Mouse (Mus musculus) layer of hippocampus, adult 18-20 months (tissue): ENCODE measurements at regions not wholly inside any gene's neighbourhood (a gene's known extent, or its start where the extent isn't known, plus 50 kb on each side); places are given as distances from the start of the nearest gene placed in this dataset.

ENCODE experiments used
- DNase-seq, 2 experiments: peaks; one replicate each; pipeline ENCODE4 v3.0.0; 2022; ENCODE audit warnings: low spot score in 2 of 2

DNA sequence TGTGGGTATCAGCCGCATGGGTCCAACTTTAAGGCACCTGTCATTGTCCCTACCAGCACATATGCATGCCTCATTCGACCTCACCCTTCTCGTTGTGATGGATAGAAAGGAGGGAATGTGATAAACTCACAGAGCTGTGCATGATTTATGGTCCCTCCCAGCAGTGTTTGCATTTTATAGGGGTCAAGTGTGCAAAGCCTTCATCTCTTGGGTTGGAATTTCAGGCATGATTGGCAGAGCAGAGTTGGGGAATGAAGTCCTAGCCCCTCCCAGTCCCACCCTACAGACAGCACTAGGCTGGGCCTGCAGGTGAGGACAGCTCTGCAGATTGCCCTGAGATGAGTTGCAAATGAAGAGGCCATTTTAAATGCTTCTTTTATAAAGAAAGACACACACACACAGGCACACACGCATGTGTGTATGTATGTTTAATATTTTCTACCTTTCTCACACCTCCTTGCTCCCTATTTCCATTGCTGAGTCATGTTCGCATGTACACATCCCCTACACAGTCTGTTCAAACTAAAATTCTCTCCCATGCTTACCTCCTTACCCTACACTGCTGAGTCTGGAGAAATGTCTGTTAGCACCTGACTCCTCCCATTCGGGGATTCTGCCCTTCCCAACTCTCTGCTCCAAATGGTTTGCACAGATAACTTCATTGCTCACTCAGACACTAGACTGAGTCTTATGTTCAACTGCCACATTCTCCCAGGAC is 558.9 kb downstream of the Efnb2 start:
- DNase-seq: no peak

DNA sequence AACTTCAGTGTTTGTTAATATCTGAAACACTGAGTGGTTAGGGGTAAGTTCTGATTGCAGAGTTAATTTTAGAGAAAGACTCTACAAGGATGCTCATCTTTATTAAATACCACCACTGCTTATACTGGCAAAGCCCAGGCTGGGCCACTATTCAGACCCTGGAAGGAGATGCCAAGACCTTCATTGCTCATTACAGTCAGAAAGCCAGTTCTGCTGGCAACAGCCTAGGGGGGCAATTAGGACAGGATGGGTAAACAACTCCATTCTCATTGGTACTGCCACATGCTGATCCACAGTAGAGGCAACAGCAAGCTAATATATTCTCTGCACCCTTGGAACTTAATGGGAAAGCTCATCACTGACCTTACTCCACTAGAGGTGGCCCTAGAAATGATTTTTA is 568.5 kb downstream of the Efnb2 start:
- DNase-seq: no peak

DNA sequence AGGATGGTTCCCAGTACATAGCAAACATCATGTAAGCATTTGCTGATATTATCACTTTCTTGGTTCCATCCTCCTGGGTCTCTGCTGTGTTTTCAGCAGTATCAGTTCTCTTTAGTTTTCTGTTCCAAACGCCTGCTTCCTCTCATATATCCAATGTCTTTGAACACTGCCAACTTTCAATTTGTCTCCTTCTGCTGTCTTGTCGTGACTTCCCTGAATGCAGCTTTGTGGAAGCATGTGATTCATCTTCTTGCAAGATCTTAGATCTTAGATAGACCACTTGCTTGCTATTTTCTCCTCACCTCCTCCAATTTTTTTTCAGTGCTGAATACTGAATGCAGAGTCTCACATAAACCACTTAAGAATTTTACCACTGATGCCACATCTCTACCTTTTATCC is 576.4 kb downstream of the Efnb2 start:
- DNase-seq: peak in 1 of 2 experiments; percentile 32

DNA sequence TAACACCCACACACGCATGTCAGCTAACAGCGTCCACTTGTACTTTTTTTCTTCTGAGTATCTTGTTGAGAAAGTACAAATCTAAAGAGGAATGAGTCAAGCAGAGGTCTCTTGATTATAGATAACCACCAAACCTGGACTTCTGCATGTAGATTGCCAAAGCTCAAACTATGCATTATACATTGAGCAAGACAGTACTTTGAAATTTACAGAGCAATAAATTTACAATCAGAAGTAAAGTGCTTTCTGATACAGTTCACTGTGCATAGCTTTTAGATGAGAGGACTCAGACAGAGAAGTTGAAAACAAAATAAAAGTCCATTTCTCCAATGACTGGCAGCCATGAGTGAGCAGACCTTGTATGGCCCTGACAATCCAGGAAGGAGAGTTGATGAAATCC is 597.0 kb downstream of the Efnb2 start:
- no peak for DNase-seq

DNA sequence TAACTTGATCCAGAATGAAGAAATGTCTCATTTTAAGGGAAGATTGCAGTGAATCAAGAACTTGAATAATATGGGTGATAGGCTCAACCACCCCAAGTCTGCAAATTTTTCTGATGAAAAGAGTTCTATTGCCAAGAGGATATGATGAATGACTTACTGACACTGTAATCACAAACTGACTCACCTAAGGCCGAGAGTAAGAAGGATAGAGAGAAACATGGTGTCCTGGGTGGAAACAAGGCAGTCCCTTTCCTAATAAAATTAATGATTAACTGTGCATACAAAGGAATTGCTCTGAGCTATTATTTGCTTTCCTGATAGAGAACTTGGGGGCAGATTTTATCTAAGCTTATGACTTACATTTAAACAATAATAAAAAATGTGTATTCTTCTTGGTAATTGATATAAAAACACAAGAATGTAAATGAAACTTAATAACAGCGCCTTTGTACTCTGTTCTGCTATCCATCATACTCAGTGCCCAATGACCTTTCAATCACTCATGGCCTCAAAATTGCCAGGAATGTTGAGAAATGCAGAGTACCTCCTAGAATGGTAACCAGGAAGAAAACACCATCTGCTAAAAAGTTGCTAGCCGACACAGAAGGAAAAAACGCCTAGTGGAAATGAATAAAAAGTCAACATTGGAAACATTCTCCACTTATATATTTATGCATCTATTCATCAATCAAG is 606.7 kb downstream of the Efnb2 start:
- no peak for DNase-seq

DNA sequence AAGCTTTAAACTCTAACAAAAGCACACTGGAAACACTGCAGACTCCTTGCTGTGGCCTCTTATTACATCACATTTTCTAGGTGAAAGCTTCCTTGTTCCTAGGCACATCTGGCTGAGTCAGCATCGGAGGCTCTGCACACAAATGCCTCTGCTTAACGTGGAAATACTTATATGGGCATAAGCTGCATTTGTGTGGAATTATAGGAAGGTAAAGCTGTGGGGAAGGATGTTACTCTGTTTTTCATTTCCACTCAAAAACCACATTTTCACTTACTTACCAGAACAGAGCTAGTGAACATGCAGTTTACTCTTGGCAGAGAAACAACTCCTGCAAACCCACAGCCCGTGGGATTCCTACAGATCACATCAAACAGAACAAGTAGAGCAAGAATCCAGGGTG is 609.9 kb downstream of the Efnb2 start:
- DNase-seq: no peak

DNA sequence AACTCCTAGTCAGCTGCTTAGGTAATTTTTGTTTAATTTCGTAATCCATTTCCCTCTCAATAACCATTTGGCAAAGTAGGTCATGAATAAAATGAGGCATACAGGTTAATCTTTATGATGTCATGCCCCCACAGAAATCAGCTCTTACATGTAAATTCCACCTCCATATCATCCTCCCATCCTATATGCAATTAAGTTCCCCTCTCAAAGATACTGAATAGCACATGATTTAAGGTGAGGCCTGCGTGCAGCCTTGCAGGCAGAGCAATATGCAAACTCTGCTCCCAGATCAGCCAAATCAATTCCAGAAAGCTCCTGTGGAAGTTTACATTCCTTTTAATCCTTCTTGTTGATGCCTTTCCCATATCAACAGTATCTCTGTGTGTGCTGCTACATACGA is 610.3 kb downstream of the Efnb2 start:
- no peak for DNase-seq

DNA sequence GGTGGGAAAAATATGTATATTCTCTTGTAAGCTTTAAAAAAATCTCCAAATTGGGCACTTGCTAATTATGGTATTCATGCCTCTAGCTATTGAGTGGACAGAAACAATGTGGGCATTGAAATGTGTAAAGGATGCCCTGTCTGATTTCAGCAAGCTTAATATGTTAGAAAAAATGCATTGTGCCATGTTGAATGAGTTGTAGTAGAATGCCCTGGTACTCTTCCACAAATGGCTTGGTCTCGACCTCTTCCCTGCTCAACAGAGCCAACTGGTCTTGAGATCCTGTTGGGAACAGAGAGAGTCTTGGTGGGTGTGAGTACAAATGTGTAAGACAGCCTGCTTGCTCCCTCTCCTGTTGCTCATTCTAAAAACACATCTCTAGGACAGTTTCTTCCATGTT is 616.1 kb downstream of the Efnb2 start:
- no peak for DNase-seq

DNA sequence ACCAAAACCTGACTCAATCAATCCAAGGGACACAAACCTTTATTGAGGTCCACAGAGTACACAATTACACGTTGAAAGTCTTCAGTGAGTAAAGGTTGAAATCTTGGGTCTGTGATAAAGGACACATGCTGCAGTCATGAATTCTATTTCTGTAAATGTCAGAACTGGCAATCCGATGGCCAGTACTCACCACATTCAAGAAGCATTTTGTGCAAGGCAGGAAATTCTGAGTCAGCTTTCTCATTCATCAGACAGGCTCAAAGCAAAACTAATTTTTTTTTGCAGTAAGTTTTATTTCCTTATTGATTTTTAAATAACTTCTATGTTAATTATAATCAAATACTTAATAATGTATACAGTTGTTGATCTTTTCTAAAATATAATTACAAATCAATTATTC is 616.7 kb downstream of the Efnb2 start:
- no peak for DNase-seq

DNA sequence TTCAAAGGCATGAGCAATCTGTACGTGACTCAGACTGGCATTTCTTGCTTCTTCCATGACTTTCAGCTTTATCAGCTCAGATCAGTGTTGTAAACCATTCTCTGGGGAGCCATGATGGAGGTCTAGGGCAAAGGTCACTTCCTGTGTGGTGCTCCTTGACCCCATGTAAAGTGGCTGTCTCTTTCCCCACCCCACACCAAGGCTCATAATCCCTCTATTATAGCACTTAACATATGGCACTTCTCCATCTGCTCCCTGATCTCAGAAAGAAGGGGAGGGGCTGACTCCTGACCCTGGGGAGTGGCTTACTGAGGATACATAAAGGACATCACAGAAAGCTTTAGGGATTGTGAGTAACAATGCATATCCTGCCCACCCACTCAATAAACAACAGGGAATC is 623.1 kb downstream of the Efnb2 start:
- DNase-seq: no peak

DNA sequence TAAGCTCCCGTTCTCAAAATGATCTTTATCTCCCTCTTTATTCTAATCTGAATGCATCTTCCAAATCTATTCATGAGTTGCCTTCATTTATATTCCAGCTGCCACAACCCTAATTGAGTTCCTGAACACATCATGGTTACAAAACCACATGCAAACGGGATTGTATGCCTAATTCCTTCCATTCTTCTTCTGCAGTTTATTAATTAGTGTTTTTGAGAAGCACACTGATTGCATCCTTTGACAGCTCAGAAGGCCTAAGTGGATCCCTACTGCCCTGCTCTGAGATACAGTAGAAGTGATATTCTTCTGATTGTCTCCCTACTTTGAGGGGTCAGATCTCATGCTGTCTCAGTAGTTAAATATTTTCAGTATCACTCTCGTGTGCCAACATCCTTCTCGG is 649.9 kb downstream of the Efnb2 start:
- no peak for DNase-seq

DNA sequence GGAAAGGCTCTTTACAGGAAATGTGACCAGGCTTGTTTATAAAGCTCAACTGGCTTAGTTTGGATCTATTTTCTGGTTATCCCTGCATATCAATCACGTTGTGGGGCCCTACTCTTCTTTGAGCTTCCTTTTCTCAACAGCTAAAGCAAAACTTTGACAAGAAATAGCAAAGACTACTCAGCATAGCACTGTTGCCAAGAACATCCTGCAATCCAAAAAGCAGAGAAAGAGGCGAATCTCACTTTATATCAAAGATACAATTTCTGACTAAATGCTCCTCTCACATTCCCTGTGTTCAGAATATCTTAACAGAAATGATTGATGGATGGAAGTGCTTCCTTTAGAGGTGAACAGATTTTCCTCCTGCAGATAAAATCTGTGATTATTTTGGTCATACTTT is 666.1 kb downstream of the Efnb2 start:
- peak in 1 of 2 experiments; percentile 28 for DNase-seq

DNA sequence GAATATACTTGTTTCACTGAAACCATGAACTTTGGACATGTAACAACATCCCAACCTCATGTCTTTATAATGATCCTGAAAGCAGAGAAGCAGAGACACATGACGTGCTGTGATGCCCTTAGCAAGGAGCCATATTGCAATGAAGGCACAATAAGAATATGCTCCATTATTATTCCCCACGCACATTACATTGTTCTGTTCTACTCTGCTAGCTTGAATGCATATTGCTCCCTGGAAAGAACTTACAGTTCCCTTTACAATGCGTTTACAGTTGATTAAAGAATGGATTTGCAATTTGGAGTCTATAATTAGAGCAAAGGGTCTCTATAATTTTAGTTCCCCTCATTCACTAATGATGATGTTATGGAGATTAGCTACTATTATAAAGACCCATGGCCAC is 672.2 kb downstream of the Efnb2 start:
- DNase-seq: no peak

DNA sequence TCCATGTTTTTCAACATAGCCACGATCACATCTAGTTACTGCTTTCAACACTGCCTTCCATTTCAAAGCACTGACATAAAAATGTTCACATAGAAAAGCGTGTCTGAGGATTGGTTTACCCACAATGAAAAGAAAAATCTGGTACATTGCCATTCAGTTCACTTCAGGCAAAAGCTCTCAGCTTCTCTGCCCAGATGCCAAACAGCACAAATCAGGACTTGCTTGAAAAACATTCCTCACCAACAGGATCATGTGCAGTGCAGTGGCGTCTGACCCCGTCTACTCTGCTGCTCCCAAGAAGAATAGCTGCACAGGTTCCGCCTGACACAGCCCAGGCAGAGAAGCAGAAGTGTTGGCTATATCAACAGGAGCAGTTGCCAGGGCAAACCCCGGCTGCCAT is 684.0 kb downstream of the Efnb2 start:
- no peak for DNase-seq

DNA sequence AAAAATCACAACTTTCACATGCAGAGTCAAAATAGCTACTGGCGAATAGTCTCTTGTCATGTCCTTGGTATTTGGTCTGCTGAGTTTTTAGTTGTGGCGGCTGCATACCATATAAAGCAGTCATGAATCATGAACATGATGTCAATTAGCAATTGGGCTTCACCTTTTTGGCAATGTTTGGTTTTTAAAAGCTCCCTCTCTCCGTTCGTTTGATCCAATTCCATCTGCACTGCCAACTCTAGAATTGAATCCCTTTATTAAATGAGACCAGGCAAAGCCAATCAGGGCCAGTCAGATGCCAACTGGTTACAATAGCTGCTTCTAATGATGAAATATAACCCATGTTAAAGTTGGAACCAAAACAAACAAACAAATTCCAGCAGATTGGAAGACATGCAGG is 687.3 kb downstream of the Efnb2 start:
- no peak for DNase-seq

DNA sequence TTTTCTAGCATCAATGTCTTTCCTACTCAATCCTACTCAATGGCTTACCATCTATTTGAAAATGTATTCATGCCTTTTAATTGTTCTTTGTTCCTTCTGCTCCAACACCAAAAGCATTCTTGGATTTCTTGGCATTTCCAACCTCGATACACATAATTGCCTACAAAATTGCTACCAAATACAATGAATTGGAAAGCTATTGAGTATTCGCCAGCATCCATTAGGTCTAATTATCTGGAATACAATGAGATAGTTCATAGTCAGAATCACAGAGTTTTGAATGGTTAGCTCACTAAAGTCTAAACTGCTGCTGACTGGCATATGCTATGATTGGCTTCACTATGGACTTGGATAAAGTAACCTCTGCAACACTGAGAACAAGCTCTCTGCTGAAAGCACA is 696.8 kb downstream of the Efnb2 start:
- no peak for DNase-seq

DNA sequence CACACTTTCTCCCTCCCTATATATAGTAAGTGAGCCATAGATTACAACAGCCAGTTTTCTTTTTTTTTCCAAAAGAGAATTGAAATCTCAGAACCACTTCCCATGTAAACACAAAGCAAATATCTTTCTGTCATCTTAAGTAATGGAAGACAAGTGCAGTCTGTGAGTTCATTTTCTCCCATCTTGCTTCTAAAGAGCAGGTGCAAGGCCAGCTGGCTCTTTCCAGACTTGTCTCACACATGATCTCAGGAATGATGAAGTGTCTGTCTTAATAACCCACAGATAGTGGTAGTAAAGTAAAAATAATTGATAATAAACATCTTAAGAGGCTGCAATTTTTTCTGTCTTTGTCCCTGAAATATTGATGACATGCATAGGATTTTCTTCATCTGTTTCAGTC is 704.3 kb downstream of the Efnb2 start:
- peak in 1 of 2 experiments; percentile 52 for DNase-seq

DNA sequence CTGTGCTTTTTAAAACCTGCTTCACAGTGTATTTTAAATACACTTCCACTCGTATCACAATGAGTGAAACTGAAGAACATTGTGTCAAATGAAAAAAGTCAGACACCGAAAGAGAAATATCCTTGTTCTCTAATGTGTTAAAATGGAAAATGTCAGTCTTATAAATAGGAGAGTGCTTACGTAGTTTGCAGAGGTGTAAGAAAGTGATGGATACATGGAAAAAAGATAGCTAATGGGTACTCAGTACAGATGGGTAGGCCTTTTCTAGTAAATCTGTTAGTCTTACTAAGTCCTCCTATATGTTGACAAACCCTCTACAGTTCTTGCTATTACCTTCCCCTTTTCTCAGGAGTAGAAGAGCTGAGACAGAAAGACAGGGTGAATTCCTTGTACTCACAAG is 706.2 kb downstream of the Efnb2 start:
- no peak for DNase-seq

DNA sequence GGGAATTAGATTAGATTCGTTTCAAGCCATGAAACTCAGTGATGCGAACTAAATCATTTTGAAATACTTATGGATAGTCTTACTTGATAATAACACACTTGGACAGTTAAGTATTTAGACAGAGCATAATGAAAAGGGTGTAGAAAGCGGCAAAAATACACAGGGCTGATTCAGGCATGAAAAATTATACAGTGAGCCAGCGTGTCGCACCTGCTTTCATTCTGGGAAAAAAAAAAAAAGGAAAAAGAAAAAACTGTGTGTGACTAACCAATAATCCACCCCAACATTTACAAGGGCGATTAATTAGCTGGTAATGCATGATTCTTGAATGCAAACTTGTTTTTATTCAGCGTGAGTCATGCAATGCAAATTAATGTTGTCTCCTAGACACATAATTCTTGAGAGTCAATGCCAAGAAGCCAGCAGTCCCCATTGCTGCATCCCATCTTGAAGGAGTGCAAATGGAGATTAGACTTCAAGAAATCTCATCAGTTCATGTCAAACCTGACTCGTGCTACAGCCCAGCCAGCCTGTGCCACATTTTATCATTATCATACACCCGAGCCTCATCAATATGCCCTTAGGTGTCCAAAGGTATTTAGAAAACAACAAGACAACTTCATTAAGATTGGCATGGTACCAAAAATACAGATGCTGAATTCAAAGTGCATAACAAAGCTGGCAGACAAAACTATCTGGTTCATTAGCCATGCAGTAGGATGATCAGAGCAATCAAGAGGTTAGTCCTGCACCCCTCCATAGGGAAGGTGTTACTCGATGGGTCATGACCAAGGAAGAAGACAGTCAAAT is 714.9 kb downstream of the Efnb2 start:
- DNase-seq: peak in 1 of 2 experiments; percentile 26

DNA sequence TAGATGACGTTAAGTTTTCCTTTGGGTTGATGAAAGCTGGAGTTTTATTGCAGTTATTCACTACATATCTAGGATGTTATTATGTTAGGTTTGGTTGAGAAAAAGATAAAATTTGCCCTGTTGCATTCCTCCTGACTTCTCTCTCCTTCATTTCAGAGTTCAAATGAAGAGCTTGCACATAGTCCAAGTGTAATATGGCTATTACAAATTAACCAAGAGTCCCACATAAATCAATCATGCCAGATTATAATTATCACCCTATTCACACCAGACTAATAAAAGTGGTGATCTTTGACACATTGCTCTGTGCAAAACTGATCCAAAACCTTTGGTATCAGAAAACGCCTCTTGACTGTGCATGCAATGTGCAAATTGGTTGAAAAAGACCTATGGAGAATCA is 724.4 kb downstream of the Efnb2 start:
- no peak for DNase-seq

DNA sequence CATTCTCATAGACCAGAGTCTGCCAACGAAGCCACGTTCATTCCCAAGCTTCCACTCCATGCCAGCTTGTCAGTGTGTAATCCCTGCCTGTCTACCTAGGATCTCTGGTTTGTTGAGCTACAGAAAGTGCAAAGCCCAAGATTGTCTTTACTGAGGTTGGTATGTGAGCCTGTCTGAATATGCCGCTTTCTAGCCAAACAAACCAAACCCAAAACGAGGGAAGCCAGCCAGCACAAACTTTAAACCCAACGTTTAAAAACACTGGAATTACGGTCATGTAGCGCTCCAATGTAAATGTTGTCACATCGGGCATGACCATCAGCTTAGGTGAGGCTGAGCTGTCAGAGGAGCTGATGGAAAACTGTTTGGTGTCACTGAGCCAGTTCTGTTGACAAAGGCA is 741.6 kb downstream of the Efnb2 start:
- no peak for DNase-seq

DNA sequence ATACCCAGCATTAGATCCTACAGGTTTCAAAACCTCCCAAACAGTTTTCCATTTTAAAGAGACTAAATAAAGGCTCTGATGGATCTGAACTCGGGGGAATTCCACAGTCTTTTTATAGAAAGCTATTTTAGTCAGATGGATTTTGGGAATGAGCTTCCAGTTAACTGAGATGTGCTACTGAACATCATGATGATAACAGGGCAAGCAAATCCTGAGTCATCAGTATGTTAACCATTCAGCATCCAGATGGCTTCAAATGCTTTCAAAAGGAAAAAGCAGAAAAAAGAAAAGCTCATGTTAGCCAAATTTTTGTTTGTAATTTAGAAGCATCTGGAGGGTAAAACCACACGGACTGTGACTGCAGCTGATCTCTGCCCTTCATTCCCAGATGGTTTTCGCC is 766.7 kb downstream of the Efnb2 start:
- DNase-seq: no peak
